Mouse (Mus musculus) heart, adult 9 months (tissue): ENCODE data around the gene Ppfibp1.

Experiments used
- DNase-seq, 2 experiments: peaks; one replicate each; pipeline ENCODE4 v3.0.0; 2022; ENCODE audit warnings: low spot score in 2 of 2

The Ppfibp1 gene

DNA sequence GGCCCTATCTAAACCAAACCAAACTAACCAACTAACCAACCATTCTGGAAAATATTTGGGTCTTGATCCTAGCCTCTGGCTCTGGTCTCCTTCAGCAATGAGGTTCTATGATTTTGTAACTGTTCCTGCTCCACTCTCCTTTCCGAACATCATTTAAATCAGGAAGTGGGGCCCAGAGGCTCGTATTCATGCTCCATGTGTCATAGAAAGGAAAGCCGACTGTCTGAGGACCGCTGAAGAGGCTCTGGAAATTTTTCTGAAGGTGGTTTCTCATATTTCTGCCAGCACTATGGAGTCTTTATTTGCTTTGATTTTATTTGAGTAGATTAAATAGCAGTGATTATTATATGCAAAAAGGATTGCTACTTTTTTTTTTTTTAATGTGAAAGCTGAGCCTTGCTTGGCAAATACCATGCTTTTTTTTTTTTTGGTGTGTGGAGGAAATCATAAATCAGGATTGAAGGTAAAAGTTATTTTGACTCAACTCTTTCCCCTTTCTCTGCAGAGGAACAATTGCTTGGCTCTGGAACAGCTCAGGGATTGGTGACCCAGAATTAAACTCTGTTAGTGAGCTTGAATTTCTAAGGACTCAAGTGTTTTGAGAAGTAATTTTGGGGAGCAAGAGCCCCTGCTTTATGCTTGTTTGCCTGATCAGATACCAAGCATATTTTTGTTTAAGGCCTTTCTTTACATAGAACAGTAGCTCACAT lies 25.4 kb downstream of the Ppfibp1 start:
- no peak for DNase-seq

DNA sequence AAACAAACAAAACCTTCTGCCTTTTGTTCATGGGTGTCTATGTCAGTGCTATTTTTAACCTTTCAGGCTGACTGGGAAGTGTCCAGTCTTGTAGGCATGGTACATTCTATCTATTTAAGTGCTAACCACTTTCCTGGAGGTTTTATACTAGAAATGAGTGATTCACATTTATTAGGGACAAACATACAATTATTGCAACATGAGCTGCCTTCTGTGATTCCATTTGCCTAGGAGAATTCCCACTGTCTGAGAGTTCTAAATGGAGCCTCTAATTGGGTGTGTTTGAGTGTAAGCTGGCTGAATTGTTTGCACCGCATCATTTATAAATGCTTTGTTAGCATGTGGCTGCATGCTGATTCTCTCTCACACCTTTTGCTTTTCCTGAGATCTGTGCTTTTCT lies 27.5 kb downstream of the Ppfibp1 start:
- no peak for DNase-seq

DNA sequence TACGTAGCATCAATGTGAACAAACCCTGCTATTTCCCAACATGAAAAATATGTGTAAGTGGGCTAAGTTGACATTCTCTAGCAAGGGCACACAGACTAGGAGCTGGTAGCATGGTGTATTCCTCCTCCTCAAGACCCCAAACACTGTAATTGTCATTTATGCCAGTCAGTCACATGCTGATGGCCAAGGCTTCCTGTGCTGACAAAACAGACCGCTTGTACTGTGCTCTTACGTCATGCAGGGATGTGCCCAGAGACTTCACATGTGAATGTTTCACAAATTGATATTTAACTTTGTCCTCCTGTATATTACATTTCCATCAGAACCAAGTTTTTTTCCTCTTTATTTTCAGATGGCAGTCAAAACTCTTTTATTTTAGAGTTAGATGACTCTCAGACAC lies 29.1 kb downstream of the Ppfibp1 start:
- DNase-seq: no peak

DNA sequence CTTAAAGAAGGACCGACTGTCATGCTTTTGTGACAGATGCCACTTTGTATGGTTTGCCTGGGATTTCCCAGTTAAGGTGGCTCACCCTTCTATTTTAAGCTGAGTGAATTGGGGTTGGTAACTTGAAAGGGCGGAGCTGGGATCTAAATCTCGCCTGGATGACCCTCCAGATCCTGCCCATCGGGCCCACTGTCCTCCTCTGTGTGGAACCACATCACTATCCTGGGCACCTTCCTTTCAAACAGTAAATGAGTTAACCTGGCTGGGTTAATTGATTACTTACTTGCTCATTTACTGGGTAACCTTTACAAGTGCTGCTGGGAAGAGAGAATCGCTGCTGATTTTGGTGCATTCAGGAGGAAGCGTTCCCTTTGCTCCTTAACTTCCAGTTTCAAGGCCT lies 30.1 kb downstream of the Ppfibp1 start:
- no peak for DNase-seq

DNA sequence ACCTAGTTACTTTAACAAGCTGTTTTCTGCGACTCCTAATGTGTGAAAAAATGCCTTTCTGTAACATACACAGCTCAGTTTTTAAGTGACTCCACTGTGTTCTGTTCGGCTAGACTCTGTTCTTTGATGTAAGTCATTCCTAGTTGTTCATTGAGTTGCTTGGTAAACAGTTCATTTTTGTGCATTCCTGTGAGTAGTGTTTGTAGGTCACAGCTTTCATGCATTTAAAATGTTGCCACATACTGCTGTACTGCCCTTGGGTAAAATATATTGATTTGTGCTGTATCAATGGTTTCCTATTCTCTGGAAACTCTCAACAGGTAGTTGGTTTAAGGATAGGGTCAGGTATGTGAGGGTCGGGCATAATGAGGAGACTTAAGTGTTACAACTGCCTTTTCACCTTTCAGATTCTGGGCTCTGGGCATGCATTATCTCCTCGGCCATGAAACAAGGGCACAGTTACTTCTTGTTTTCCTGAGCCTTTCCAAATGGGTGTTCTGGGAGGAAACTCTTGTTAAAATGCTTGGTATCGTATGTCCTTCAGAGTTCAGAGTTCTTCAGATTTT lies 38.2 kb downstream of the Ppfibp1 start:
- DNase-seq: no peak

DNA sequence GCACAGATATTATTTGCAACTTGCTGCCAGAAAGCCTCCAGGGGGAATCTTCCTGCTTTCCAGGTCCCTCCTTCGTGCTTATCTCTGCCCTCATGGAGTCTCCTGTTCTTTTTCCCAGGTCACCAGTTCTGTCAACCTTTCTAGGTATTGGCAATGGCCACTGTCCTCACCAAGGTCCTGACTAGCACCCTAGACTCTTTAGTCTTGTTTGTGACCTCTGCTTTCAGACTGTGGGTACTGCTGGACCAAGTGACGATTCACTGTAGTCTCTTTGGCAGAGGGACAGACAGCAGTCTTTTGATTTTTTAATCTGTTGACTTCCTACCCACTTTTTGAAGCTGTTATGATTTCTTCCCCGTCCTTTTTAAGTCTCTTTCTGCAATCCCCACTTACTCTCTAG lies 39.8 kb downstream of the Ppfibp1 start:
- no peak for DNase-seq

DNA sequence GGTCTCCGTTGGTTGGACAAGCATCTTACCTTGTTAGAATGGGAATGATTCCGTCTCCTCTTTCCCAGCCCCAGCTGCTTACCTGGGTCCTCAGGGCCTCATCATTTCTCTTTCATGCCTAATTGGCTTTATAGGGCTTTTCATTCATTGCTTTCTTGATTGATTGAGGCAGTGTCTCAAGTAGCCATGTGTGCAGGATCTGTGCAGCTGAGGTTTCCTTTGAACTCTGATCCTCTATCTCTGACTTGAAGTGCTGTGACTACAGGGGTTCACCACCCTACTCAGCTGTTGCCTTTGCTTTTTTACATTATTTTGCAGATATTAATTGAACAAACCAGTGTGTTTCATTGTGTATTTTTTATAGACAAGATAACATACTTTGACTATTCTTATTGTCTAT lies 40.7 kb downstream of the Ppfibp1 start:
- DNase-seq: no peak

DNA sequence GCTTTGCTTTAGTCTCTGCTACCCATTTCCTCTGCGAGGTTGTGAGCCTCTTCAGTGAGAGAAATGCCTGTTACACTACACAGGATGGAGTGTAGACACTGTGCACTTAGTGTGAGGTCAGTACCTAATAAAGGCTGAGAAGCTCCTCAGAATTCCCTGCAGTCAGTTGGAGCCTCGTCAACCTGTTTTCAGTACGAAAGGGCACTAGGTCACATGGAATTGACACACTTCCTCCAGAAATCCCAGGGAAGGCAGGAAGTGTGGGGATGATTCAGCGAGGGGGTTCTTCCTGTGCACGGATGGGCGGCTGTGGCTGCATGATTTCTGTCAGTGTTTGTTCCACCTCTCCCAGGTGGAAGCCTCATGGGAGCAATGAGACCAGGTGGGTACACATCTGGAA lies 44.8 kb downstream of the Ppfibp1 start:
- DNase-seq: peak; percentile 39 to 61

DNA sequence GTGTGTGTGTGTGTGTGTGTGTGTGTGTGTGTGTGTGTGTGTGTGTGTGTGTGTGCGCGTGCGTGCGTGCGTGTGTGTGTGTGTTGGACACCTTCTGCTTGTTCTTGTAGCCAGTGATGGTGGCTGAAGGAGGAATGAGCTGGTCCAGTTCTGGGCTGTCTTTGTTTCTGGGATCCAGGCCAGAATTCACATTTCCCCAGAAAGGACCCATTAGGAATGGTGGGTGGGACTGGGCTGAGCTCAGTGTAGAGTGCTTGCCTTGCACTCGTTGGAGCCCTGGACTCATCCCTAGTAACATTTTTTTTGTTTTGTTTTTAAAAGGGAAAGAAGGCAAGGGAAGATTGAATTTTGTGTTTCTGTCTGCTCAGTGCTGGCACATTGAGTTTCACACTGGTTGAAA lies 47.7 kb downstream of the Ppfibp1 start:
- DNase-seq: peak in 1 of 2 experiments; percentile 57

DNA sequence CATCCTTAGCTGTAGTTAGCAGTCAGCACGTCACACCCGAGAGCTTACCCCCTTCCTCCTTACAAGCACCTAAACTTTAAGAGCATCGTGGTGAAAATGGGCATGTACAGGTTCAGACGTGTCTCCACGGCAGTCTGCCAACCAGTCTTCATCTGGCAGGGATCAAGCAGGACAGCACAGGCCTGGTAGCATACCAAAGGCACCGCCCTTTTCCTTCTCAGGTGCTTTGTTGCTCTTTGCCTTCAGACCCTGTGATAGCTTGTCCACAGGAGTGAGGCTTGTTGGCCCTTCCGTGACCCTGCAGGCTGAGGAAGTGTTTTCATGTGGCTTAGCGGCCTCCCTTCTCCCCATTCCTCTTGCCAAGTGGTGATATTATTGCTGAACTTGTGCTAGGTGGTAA lies 50.7 kb downstream of the Ppfibp1 start:
- DNase-seq: no peak

DNA sequence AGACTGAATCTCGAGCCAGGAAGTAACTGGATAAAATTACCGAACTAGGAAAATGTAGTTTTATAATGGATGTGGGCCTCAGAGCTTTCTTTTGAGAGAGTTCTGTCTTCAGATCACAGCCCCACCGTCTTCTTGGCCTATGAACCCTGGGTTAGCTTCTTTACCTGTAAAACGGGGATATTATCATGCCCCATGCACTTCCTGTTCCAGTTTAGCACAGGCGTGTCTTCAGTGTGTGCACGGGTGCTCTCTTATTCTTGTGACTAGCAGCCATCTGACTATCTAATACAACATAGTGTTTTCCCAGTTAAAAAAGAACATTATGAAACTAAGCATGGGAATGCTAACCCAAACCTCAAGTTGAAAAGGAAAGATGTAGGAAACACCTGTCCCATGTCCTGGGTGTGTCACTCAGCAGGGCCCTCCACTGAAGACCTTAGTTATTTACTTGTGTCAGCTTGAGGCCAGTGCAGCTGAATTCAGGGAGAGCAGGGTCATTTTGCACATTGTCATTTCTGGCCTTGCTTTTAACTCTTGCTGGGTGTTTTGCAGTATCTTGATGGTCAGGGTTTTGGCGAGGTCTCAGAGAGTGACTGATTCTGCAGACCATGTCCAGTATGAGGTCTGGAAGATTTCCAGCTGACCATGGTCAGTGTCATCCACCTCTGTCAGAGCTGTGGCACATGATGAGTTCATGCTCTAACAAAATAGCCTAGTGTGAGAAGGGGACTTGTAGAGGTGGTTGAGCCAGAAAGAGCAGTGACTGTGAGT lies 53.4 kb downstream of the Ppfibp1 start:
- no peak for DNase-seq

DNA sequence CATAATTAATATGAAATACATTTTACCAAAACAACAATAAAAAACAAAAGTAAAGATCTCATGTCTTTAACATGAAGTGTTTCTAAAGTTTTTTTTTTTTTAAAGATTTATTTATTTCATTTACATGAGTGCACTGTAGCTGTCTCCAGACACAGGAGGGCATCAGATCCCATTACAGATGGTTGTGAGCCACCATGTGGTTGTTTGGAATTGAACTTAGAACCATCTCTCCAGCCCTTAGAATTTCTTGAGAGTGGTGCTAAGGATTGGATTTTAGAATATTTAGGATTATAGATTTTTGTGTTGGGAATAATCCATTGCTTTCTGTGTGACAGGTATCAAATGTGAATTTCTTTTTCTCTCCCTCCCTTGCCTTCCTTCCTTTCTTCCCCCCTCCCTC lies 55.7 kb downstream of the Ppfibp1 start:
- no peak for DNase-seq

DNA sequence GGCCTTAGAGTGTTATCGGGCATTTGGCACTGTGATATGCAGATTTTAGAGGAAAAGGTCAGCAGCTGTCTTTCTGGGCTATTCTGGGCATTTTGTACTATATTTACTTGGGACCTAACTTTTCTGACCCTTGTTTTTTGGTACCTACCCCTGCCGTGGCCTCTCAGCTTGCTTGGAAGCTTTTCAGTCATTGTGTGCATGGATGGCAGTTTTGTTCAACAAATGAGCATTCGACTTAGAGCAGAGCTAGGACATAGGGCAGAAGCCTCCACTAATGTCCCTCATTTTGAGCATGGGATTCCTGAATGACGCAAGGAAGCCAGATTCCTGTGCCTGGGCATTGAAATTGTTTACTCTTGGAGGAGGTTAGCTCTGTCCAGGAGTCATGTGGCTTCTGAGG lies 56.5 kb downstream of the Ppfibp1 start:
- no peak for DNase-seq

DNA sequence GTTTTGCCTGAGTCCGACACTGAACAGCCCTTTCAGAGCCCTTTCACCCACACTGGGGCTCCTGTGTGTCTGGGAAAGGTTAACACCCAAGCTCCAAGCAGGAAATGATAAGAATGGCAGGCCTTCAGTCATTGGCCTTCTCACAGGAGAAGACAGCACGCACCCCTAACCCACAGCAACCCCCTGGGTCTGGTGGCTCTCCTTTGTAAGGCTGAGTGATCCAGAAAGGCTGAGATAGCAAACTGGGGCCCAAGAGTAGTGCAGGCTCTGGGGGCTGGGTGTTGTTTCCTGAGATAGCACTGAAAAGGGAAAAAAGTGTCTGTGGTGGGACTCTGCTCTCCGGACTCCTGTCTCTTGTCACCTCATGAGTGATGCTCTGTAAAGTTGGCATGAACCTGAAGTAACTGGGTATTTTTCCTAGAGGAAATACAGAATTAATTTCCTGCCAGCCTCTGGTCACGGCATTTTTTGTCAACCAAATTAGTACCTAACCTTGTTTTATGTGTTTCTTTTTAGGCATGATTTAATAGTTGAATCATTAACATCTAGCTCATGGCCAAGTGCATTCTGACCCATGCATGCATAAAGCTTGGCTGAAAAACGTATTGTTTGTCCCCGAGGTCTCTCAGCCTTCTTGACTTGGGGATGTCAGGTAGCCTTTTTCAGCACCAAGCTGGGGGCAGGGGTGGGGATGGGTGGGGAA lies 58.2 kb downstream of the Ppfibp1 start:
- DNase-seq: no peak

DNA sequence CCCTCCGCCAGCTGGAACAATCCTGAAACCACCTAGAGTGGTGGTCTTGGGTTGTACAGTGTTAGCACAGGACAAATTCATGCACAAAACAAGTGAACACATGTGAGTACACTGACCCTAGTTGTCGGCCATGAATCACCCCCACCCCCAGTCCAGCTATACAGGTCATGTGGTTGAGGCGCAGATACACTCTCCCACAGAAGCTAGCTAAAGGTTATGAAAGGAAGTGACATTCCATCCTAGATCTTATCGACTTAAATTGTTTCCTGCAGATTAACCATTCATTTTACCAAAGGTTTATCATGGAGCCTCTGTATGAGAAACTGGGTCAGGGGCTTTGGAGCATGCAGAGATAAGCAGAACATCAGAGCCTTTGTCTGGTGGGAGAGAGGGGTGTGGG lies 58.9 kb downstream of the Ppfibp1 start:
- no peak for DNase-seq

DNA sequence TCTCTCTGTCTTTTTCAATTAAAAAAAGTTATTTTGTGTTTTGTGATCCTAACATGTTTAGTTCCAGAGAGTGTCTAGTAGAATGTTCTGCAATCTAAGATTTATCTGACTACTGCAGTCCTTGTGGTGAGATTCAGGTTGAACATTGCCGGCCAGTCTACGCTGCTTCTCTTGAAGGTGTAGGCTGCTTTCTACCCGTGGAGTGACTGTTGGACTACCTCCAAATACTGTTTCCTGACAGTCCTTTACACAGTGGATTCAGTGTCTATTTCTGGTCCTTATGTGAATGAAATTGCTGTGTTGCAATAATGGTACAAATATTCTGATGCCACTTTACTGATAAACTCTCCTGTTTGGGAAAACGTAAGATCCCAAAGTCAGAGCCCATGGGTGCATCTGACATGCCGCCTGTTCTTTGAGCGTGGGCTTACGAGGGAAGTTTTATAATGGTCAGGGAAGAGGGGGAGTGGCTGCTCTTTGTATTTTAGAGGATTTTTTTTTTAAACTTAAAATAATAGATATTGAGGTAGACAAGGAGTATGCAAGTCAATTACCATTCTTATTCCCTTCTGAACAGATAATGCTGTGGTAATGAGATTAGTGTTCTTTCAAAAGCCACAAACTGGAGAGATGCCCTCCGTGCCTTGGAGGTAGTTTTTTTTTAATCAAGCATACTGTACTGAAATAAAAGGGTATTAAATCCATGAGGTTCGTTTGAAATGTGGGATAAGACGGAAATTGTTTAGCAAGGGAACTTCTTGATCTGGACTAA lies 61.6 kb downstream of the Ppfibp1 start:
- no peak for DNase-seq

DNA sequence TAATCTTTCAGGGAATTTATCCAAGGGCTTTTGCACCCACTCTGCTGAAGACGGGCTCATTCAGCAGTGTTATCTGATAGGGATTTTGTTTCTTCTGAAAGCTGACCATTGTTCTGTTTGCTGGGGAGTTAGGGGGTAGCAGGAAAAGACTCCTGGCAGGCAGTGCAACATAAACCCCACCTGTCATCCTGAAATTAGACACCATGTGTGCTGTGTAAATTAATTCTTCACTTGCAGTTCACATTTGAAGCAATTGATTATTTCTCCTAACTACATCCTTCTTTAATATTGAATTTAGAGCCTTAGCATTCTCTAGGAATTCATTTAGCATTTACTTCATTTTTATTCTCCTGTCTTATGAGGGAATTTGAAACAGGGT lies 62.2 kb downstream of the Ppfibp1 start:
- DNase-seq: no peak

DNA sequence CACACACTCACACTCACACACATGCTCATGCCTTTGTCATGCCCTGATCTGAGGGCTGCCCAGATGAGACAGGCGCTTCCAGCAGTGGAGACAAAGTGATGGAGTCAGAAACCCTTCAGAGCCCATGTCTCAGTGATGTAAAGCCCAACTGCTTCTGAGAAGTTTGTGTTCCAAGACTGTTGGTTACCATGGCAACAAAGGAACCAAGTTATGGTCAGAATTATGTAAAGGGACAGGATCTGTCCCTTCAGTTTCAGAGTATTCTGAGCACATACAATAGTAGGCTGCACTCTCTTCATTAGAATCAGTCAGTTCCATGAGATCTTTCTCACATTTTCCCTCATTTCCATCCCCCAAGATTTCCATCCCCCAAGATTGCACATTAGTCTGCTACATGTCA lies 66.0 kb downstream of the Ppfibp1 start, which contains the start of gene 1700034J05Rik:
Gene 1700034J05Rik (minus strand): TSS at position 165 of the 400 bp plus-strand sequence.
- DNase-seq: no peak

DNA sequence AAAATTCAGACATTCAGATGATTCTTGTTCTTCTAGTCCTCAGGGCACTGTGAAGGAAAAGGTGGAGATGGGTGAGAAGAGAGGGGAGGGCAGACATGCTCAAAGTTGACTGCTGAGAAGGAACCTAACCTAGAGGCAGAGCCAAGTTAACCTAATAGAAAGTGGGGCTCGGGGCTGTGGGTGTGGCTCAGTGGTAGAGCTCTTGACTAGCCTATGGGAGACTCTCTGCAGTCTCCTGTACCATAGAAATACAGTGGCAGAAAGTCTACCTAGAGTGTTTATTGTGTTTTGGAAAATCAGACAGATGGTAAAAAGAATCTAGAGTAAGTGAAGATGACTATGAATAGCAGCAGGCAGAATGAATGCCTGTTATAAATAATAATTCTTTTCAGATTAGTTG lies 67.2 kb downstream of the Ppfibp1 start:
- no peak for DNase-seq

DNA sequence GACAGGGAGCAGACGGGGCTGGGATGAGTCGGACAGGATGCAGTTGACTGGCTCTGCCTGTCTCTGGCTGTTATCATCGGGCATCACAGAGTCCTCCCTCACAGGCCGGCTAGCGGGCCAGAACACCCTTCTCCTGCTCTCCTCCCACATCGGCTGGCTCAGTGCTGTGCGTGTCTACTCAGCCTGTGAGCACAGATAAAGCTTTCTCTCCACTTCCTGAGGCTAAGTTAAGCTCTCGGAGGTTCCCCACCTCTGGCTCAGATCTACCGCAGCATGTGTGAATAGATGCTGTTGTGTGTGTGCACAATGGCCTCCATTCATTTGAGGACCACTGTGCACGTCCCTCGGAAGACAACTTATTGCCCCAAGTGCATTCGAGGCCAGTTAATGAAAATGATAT lies 67.6 kb downstream of the Ppfibp1 start:
- no peak for DNase-seq

DNA sequence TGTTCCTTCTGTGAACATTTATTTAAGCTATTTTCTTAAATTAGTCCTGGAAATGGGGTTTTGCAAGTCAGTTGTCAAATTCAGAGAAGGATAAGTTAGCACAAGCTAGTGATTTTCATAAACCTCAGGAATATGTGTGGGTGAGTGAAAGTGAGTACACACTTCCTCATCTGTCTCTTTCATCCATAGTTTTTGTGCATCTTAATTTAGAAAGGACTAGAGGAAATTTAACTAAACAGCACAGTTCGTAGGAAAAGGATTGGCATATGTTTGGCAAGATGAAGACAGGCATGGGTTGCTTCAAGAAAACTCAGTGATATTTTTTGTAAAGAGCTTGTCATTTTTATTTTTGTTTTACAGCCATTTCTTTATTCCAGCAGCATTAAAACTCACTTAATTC lies 68.7 kb downstream of the Ppfibp1 start:
- DNase-seq: no peak

DNA sequence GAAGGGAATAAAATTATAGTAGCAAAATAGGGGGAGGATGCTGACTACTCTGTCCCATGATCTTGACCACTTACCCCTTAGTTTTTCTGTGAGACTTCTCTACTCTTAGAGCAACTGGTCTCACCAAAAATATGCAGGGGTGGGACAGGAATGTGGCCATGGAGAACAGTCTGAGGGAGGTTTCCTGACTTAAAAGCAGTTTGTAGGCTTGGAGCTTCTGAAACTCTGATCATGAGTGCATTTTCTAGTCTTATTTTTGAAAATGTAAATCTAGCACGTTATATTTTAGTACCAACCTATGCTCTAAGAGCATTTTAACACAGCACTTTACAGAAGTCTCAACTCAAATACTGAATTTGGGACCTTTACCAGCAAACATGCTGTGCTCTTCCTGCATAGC lies 70.4 kb downstream of the Ppfibp1 start:
- no peak for DNase-seq
